Mouse (Mus musculus): ENCODE measurements around the gene Ctdsp1. TPM values are rescaled to one million over a fixed set of nuclear protein-coding genes. Genes with fewer than 3 reads are reported as not detected.

Ctdsp1 gene
- polyA plus RNA-seq, 1 experiment from 2014 or later = 12.5 TPM

DNA sequence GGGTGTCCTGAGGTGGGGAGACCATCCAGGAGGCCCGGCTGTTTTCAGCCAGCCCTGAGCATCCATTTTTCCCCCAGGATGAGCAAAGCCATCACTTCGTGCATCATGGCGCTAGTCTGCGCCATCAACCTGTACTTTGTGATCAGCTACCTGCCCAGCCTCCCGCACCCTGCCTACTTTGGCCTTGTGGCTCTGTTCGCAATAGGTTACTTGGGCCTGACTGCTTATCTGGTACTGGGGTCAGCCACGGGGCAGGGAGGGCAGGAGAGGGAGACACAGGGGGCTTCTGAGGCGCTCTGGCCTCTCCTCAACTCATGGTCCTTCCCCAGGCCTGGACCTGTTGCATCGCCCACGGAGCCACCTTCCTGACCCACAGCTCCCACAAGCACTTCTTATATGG is 6.2 kb upstream of the Ctdsp1 start:
- H3K9ac ChIP-seq (ENCODE audit: low read depth, low read length) = no peak overlapping the region
- peaks cover 3% of the 10 kb centered on the region; the same call in 1 of the 2 replicates for H3K4me1 ChIP-seq (ENCODE audit: control insufficient read depth, insufficient read depth, low read length)
- no peaks in the 10 kb centered on the region for H3K9me3 ChIP-seq (replicated peaks; ENCODE audit: control insufficient read depth, low read length, poor library complexity, severe bottlenecking)
- H3K36me3 ChIP-seq (ENCODE audit: control insufficient read depth, insufficient read depth, low read length) = no peaks in the 10 kb centered on the region
- H3K4me2 ChIP-seq (ENCODE audit: low read length) = no peak overlapping the region
- no peak overlapping the region for H3K4me3 ChIP-seq (ENCODE audit: low read depth, low read length)
- 97% methylated on average over 10 of the region's 10 CpGs for WGBS
- no peak overlapping the region for H3K27ac ChIP-seq (ENCODE audit: low read length)
- ATAC-seq = no peak
- peaks cover 3% of the 10 kb centered on the region for H3K27me3 ChIP-seq (ENCODE audit: control insufficient read depth, insufficient read depth, low read depth, low read length)

- H3K36me3 ChIP-seq (ENCODE audit: control insufficient read depth, insufficient read depth, low read length) = no peaks in the 10 kb centered on the region
- H3K4me2 ChIP-seq (ENCODE audit: low read length) = no peak overlapping the region
- no peak overlapping the region for H3K27ac ChIP-seq (ENCODE audit: low read length)
- WGBS = 89% methylated on average over 8 of the region's 8 CpGs
- peaks cover 8% of the 10 kb centered on the region for H3K27me3 ChIP-seq (ENCODE audit: control insufficient read depth, insufficient read depth, low read depth, low read length)
- ATAC-seq = no peak
- H3K9me3 ChIP-seq (replicated peaks; ENCODE audit: control insufficient read depth, low read length, poor library complexity, severe bottlenecking) = no peaks in the 10 kb centered on the region
- H3K9ac ChIP-seq (ENCODE audit: low read depth, low read length) = no peak overlapping the region
- peaks cover 3% of the 10 kb centered on the region; the same call in 1 of the 2 replicates for H3K4me1 ChIP-seq (ENCODE audit: control insufficient read depth, insufficient read depth, low read length)
- H3K4me3 ChIP-seq (ENCODE audit: low read depth, low read length) = no peak overlapping the region
These were observed 5.8 kb upstream of the Ctdsp1 start for GRCm38 (mm10) chr1:74385531-74385930.

GRCm38 (mm10) chr1:74386363-74386713 is 5.0 kb upstream of the Ctdsp1 start:
- peak overlapping the region; percentile 67 for H3K4me3 ChIP-seq (ENCODE audit: low read depth, low read length)
- H3K4me2 ChIP-seq (ENCODE audit: low read length) = peak overlapping the region; percentile 64
- WGBS = 56% methylated on average over 7 of the region's 10 CpGs
- H3K4me1 ChIP-seq (ENCODE audit: control insufficient read depth, insufficient read depth, low read length) = peaks cover 5% of the 10 kb centered on the region
- H3K36me3 ChIP-seq (ENCODE audit: control insufficient read depth, insufficient read depth, low read length) = no peaks in the 10 kb centered on the region
- peak overlapping the region; percentile 71 for H3K9ac ChIP-seq (ENCODE audit: low read depth, low read length)
- ATAC-seq = no peak
- H3K9me3 ChIP-seq (replicated peaks; ENCODE audit: control insufficient read depth, low read length, poor library complexity, severe bottlenecking) = no peaks in the 10 kb centered on the region
- peak overlapping the region; percentile 88 for H3K27ac ChIP-seq (ENCODE audit: low read length)
- peaks cover 10% of the 10 kb centered on the region for H3K27me3 ChIP-seq (ENCODE audit: control insufficient read depth, insufficient read depth, low read depth, low read length)

DNA sequence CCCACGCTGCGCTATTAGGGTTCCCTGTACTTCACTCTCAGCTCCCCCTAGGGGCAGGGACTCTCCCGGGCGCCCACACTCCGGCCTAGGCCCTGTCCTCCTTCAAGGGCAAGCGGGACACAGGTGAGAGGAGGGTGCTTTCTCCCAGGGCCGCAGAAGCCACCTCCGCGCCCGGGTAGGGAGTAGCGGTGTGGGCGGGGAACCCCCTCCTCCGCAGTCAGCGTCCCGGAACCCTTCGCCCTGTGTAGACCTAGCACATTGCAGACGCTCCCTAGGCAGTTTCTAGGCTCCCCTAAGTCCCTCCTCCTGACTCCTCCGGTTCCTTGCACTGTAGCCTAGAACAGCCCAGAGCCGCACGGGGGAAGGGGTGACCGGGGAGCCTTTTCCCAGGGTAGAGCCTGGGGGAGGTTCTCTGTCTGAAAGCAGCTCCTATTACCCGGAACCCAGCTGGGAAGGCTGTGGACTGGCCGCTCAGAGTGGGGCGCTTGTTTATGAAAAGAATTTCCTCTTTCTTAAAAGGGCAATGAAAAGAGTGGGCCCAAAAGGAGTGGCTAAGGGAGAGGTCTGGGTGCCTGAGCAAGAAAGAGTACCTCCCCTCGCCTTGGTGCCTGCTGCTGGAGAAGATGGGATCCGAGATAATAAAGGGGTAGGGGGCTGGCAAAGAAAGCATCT is 4.5 kb upstream of the Ctdsp1 start:
- H3K4me3 ChIP-seq (ENCODE audit: low read depth, low read length) = peak overlapping the region; percentile 67
- H3K27me3 ChIP-seq (ENCODE audit: control insufficient read depth, insufficient read depth, low read depth, low read length) = peaks cover 10% of the 10 kb centered on the region
- ATAC-seq = peak; percentile 91
- peaks cover 5% of the 10 kb centered on the region for H3K4me1 ChIP-seq (ENCODE audit: control insufficient read depth, insufficient read depth, low read length)
- no peaks in the 10 kb centered on the region for H3K9me3 ChIP-seq (replicated peaks; ENCODE audit: control insufficient read depth, low read length, poor library complexity, severe bottlenecking)
- peak overlapping the region; percentile 64 for H3K4me2 ChIP-seq (ENCODE audit: low read length)
- peak overlapping the region; percentile 88 for H3K27ac ChIP-seq (ENCODE audit: low read length)
- H3K9ac ChIP-seq (ENCODE audit: low read depth, low read length) = peak overlapping the region; percentile 71
- 0% methylated on average over 26 of the region's 26 CpGs for WGBS
- no peaks in the 10 kb centered on the region for H3K36me3 ChIP-seq (ENCODE audit: control insufficient read depth, insufficient read depth, low read length)

GRCm38 (mm10) chr1:74387386-74387988 is 3.8 kb upstream of the Ctdsp1 start:
- 50% methylated on average over 15 of the region's 15 CpGs for WGBS

DNA sequence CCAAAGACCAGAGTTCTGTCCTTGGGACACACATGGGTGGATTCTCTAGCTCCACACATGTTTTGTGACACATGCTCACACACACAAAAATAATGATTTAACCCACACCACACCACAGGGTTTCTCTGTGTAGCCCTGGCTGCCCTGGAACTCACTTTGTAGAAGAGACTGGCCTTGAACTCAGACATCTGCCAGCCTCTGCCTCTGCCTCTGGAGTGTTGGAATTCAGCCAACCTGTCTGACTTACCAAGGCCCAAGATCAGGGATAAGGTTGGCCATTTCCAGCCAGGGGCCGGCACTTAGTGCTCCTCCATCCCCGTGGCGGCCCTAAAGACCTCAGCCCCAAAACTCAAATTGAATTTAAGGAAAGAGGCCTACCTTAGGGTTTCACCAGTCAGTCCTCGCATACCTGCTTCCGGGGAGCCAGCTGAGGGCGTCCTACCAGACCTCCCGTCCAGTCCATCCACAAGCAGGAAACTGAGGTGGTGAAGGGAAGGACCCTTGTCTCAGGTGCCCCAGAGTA is 2.9 kb upstream of the Ctdsp1 start:
- no peaks in the 10 kb centered on the region for H3K9me3 ChIP-seq (replicated peaks; ENCODE audit: control insufficient read depth, low read length, poor library complexity, severe bottlenecking)
- H3K4me3 ChIP-seq (ENCODE audit: low read depth, low read length) = no peak overlapping the region
- no peak overlapping the region for H3K27ac ChIP-seq (ENCODE audit: low read length)
- H3K4me1 ChIP-seq (ENCODE audit: control insufficient read depth, insufficient read depth, low read length) = peaks cover 13% of the 10 kb centered on the region
- 85% methylated on average over 7 of the region's 7 CpGs for WGBS
- peaks cover 10% of the 10 kb centered on the region for H3K27me3 ChIP-seq (ENCODE audit: control insufficient read depth, insufficient read depth, low read depth, low read length)
- no peaks in the 10 kb centered on the region for H3K36me3 ChIP-seq (ENCODE audit: control insufficient read depth, insufficient read depth, low read length)
- H3K9ac ChIP-seq (ENCODE audit: low read depth, low read length) = no peak overlapping the region
- no peak for ATAC-seq
- H3K4me2 ChIP-seq (ENCODE audit: low read length) = no peak overlapping the region

More at GRCm38 (mm10) chr1:74387386-74387988, 3.8 kb upstream of the Ctdsp1 start:
- peaks cover 10% of the 10 kb centered on the region for H3K27me3 ChIP-seq (ENCODE audit: control insufficient read depth, insufficient read depth, low read depth, low read length)
- H3K27ac ChIP-seq (ENCODE audit: low read length) = no peak overlapping the region
- no peaks in the 10 kb centered on the region for H3K9me3 ChIP-seq (replicated peaks; ENCODE audit: control insufficient read depth, low read length, poor library complexity, severe bottlenecking)
- H3K4me3 ChIP-seq (ENCODE audit: low read depth, low read length) = peak overlapping the region; percentile 67
- peak overlapping the region; percentile 64 for H3K4me2 ChIP-seq (ENCODE audit: low read length)
- ATAC-seq = no peak
- no peaks in the 10 kb centered on the region for H3K36me3 ChIP-seq (ENCODE audit: control insufficient read depth, insufficient read depth, low read length)
- peak overlapping the region; percentile 71 for H3K9ac ChIP-seq (ENCODE audit: low read depth, low read length)
- H3K4me1 ChIP-seq (ENCODE audit: control insufficient read depth, insufficient read depth, low read length) = peaks cover 10% of the 10 kb centered on the region

- H3K36me3 ChIP-seq (ENCODE audit: control insufficient read depth, insufficient read depth, low read length) = no peaks in the 10 kb centered on the region
- H3K27me3 ChIP-seq (ENCODE audit: control insufficient read depth, insufficient read depth, low read depth, low read length) = peaks cover 10% of the 10 kb centered on the region
- 5% methylated on average over 29 of the region's 29 CpGs for WGBS
- H3K4me2 ChIP-seq (ENCODE audit: low read length) = peak overlapping the region; percentile 40
- H3K9ac ChIP-seq (ENCODE audit: low read depth, low read length) = no peak overlapping the region
- no peak for ATAC-seq
- H3K9me3 ChIP-seq (replicated peaks; ENCODE audit: control insufficient read depth, low read length, poor library complexity, severe bottlenecking) = no peaks in the 10 kb centered on the region
- peak overlapping the region; percentile 11 for H3K4me3 ChIP-seq (ENCODE audit: low read depth, low read length)
- H3K27ac ChIP-seq (ENCODE audit: low read length) = no peak overlapping the region
- H3K4me1 ChIP-seq (ENCODE audit: control insufficient read depth, insufficient read depth, low read length) = peaks cover 13% of the 10 kb centered on the region
These were observed 1.4 kb upstream of the Ctdsp1 start for GRCm38 (mm10) chr1:74389831-74390286.

- peaks cover 13% of the 10 kb centered on the region for H3K4me1 ChIP-seq (ENCODE audit: control insufficient read depth, insufficient read depth, low read length)
- H3K27ac ChIP-seq (ENCODE audit: low read length) = no peak overlapping the region
- no peak overlapping the region for H3K9ac ChIP-seq (ENCODE audit: low read depth, low read length)
- ATAC-seq = no peak
- H3K4me2 ChIP-seq (ENCODE audit: low read length) = peak overlapping the region; percentile 40
- no peaks in the 10 kb centered on the region for H3K36me3 ChIP-seq (ENCODE audit: control insufficient read depth, insufficient read depth, low read length)
- H3K4me3 ChIP-seq (ENCODE audit: low read depth, low read length) = peak overlapping the region; percentile 11
- H3K9me3 ChIP-seq (replicated peaks; ENCODE audit: control insufficient read depth, low read length, poor library complexity, severe bottlenecking) = no peaks in the 10 kb centered on the region
- H3K27me3 ChIP-seq (ENCODE audit: control insufficient read depth, insufficient read depth, low read depth, low read length) = peaks cover 10% of the 10 kb centered on the region
- 8% methylated on average over 21 of the region's 21 CpGs for WGBS
These were observed 912 bp upstream of the Ctdsp1 start for GRCm38 (mm10) chr1:74390287-74390906.

All from midbrain, embryonic 16.5 days (tissue).